Mouse (Mus musculus) cortical plate, adult 2 months (tissue): ENCODE results near the gene Il1rl1. TPM values are rescaled to one million over a fixed set of nuclear protein-coding genes. Genes with fewer than 3 reads are reported as not detected.

Source experiments
- H3K27ac ChIP-seq: fragments of 200-500 bp; 2 replicates; pipeline ENCODE4 v1.5.1; 2012; ENCODE audit warnings: low read length, control low read depth, inconsistent platforms; ENCODE audit not compliant: insufficient read depth
- H3K4me1 ChIP-seq: fragments of 200-500 bp; 2 replicates; pipeline ENCODE4 v1.6.1; 2011; ENCODE audit warnings: low read length; ENCODE audit not compliant: control insufficient read depth, insufficient read depth
- H3K4me3 ChIP-seq: fragments of 200-500 bp; 2 replicates; pipeline ENCODE4 v1.5.1; 2011; ENCODE audit warnings: mild to moderate bottlenecking, low read length, control low read depth; ENCODE audit not compliant: insufficient read depth
- CTCF ChIP-seq: fragments of 200-500 bp; IDR thresholded peaks from 2 replicates; pipeline ENCODE4 v1.5.1; 2011; ENCODE audit warnings: mild to moderate bottlenecking, control low read depth, low read length; ENCODE audit not compliant: insufficient read depth; ENCODE audit errors: extremely low read depth
- POLR2A ChIP-seq: fragments of 200-500 bp; IDR thresholded peaks from 2 replicates; pipeline ENCODE4 v1.6.1; 2011; ENCODE audit warnings: mild to moderate bottlenecking, low read length, control low read depth; ENCODE audit not compliant: insufficient read depth; ENCODE audit errors: extremely low read depth
- polyA plus RNA-seq: library from polyadenylated mRNA; depleted of rRNA; stranded (reverse); fragments of >200 nt; gene quantifications from 2 replicates; pipeline ENCODE4 v1.2.3, GENCODE M21; 2012; rRNA removed

The Il1rl1 gene
- polyA plus RNA-seq, 1 experiment = 0.08 TPM

DNA sequence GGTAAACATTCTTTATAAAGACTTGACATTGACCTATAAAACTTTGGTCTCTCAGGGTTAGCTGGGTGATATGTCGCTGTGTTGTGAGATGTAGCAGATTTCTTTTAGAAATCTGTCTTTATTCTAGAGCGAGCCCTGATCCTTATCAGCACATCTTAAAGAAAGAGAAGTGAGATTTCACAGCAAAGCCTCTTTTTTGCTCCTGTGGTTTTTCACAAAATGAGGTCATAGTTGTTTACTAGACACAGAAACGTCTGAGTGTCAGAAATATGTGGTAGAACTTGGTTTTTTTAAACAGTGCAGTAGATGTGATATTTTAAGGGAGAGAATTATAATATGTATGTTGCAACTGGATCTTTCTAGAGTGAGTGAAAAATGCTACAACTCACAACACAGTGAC lies 46.3 kb downstream of the Il1rl1 start:
- H3K27ac ChIP-seq = no peak overlapping the region
- H3K4me1 ChIP-seq = no peaks in the 10 kb centered on the region
- no peak for TF ChIP-seq CTCF
- TF ChIP-seq POLR2A = no peak
- no peak overlapping the region for H3K4me3 ChIP-seq

- Histone ChIP-seq H3K4me1 (no peaks in the 10 kb centered on the region), H3K27ac (no peak overlapping the region), H3K4me3 (no peak overlapping the region)
- TF ChIP-seq CTCF = no peak
- TF ChIP-seq POLR2A = no peak
Measured at GRCm38 (mm10) chr1:40476756-40477155, 47.4 kb downstream of the Il1rl1 start.

DNA sequence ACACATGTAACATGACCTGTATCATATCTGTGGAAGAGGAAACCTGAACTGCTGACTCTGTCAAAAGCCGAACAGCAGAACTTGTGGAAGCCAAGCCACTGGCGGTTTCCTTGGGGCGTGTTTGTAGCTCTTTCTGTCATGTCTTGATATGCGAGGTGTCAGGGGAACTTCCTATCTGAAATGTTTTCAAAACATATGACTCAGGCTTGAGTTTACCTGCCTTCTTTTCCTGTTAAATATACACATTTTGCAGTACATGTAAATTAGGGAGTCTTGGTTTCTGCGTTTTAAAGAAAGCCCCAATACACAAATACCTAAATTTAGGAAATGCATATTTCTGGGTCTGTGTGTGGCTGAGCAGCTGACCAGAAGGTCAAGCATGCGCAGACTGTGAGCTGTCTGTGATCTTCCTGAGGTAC lies 50.1 kb downstream of the Il1rl1 start:
- TF ChIP-seq POLR2A (no peak), CTCF (no peak)
- Histone ChIP-seq H3K4me3 (no peak overlapping the region), H3K27ac (no peak overlapping the region), H3K4me1 (no peaks in the 10 kb centered on the region)

DNA sequence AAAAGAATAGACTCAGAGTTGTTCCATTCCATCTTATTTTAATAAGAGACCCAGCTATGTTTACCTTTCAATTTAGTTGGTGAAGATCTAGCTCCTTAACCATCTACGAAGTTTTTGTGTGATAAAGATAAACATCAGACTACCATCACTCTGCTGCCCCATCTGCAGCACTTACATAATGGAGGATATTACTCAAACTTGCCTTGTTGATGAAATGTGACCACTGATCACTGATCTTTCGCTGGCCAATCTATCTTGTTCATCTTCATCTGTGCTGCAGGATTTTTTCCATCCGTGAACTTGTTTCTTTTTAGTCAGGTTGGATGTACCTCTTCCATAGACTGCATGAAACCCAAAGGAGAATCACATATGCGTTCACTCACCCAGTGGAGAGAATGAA lies 65.2 kb downstream of the Il1rl1 start:
- TF ChIP-seq CTCF (no peak), POLR2A (no peak)
- Histone ChIP-seq H3K27ac (no peak overlapping the region), H3K4me3 (no peak overlapping the region), H3K4me1 (no peaks in the 10 kb centered on the region)

- Histone ChIP-seq H3K4me3 (no peak overlapping the region), H3K27ac (no peak overlapping the region), H3K4me1 (no peaks in the 10 kb centered on the region)
- TF ChIP-seq POLR2A (no peak), CTCF (no peak)
Measured at GRCm38 (mm10) chr1:40499708-40500107, 70.3 kb downstream of the Il1rl1 start.

- Histone ChIP-seq H3K4me3 (no peak overlapping the region), H3K27ac (no peak overlapping the region), H3K4me1 (no peaks in the 10 kb centered on the region)
- TF ChIP-seq POLR2A = no peak
- TF ChIP-seq CTCF = no peak
Measured at GRCm38 (mm10) chr1:40501126-40501525, 71.8 kb downstream of the Il1rl1 start.

- H3K27ac ChIP-seq = no peak overlapping the region
- no peaks in the 10 kb centered on the region for H3K4me1 ChIP-seq
- H3K4me3 ChIP-seq = no peak overlapping the region
- TF ChIP-seq POLR2A = no peak
- TF ChIP-seq CTCF = no peak
Measured at GRCm38 (mm10) chr1:40501546-40502398, 72.4 kb downstream of the Il1rl1 start.

DNA sequence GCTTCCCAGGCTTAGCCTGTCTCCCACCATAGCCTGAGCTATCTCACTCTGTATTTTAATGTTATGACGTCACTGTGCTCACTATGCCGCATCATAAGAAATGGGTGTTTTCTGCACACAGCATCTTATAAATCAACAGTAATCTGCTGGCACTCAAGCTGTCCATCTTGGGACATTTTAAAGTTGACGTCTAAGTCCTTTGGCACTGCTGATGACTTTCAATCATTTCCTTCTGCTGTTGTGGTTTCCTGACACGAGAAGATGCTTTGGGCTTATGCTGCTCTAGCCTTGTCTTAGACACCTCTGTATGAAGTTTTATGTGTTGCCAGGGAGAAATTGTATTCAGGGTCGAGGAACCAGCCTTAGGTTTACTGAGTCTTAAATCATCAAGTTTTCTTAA lies 75.2 kb downstream of the Il1rl1 start:
- no peak for TF ChIP-seq POLR2A
- no peak for TF ChIP-seq CTCF
- Histone ChIP-seq H3K27ac (no peak overlapping the region), H3K4me1 (no peaks in the 10 kb centered on the region), H3K4me3 (no peak overlapping the region)

Other genes with a start within 250 kb of the Il1rl1 start
- 1.9 and 2.3 TPM in 2 replicates for gene Il1r1, start 204.5 kb upstream of the Il1rl1 start, polyA plus RNA-seq
- gene Il1rl2, start 105.0 kb upstream of the Il1rl1 start, polyA plus RNA-seq = 0.62 and 0.65 TPM in 2 replicates
- gene Il18r1, start 36.0 kb downstream of the Il1rl1 start, polyA plus RNA-seq = 0.09 TPM in 1 of 2 replicates, not detected in the other
- 0.02 and 0.13 TPM in 2 replicates for gene Il18rap, start 85.8 kb downstream of the Il1rl1 start, polyA plus RNA-seq
- gene Slc9a4, start 150.5 kb downstream of the Il1rl1 start, polyA plus RNA-seq = 0.33 and 1.0 TPM in 2 replicates